Mouse (Mus musculus) ES-E14 (cell line): ENCODE results near the gene Tll2.

Experiments used
- CHD2 ChIP-seq: IDR thresholded peaks from 2 replicates; pipeline ENCODE4 v1.6.1; 2014; ENCODE audit warnings: mild to moderate bottlenecking, low read depth, low read length, inconsistent platforms
- HCFC1 ChIP-seq: IDR thresholded peaks from 2 replicates; pipeline ENCODE4 v1.6.1; 2012; ENCODE audit warnings: low read length, inconsistent platforms, borderline replicate concordance; ENCODE audit not compliant: insufficient read depth
- MAFK ChIP-seq: IDR thresholded peaks from 2 replicates; pipeline ENCODE4 v1.6.1; 2014; ENCODE audit warnings: mild to moderate bottlenecking, low read depth, low read length, inconsistent platforms; ENCODE audit not compliant: insufficient read depth
- ZC3H11A ChIP-seq: IDR thresholded peaks from 2 replicates; pipeline ENCODE4 v1.6.1; 2012; ENCODE audit warnings: low read depth, mild to moderate bottlenecking, inconsistent platforms, low read length, borderline replicate concordance
- ZNF384 ChIP-seq: IDR thresholded peaks from 2 replicates; pipeline ENCODE4 v1.6.1; 2012; ENCODE audit warnings: low read depth, low read length, inconsistent platforms

DNA sequence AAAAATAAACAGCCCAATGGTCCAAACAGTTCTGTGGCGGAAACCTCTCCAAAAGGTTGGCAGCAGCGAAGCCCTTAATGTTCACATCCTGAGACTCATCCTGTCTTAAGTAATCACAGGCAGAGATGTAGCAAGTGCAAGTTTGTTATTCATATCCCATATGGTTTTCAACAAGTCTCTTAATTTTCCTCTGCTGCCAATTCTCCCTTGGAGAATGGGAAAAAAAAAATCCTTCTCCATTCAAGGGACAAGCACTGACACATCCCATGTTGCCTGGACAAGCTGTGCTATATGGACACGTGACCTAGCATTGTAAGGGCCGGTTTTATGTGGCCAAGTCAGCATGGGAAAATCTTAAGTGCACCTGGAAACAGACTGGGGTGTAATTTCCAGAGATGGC, 54.2 kb downstream of the Tll2 start:
- TF ChIP-seq MAFK (no peak), CHD2 (no peak), ZNF384 (no peak), ZC3H11A (no peak), HCFC1 (no peak)
